Mouse (Mus musculus): ENCODE results near the gene Cyb5r3.

The Cyb5r3 gene

DNA sequence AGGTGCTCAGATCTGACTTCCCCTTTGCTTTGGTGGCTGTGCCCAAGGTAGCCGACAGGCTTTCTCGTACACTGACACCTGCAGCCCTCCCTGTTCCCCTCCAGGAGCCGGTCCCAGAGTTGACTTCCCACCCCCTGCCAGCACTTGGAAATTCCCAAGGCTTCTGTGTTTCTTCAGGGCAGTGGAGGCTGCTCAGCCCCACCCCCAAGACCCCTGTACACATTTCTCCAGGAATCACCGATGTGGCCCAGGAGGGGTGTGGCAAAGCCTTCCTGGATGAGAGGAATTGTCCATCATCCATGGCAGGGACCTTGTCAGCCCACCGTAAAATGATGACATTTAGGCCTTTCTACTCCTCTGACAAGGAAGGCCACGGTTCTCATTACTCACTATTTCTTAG, 61.1 kb downstream of the Cyb5r3 start:
- in situ Hi-C loops (cut with MboI, MseI): loop anchor here (25.0 kb wide), 1 partner anchor 1699 kb away; the partner anchor contains the start of genes Dnajb7, St13 and Xpnpep3

DNA sequence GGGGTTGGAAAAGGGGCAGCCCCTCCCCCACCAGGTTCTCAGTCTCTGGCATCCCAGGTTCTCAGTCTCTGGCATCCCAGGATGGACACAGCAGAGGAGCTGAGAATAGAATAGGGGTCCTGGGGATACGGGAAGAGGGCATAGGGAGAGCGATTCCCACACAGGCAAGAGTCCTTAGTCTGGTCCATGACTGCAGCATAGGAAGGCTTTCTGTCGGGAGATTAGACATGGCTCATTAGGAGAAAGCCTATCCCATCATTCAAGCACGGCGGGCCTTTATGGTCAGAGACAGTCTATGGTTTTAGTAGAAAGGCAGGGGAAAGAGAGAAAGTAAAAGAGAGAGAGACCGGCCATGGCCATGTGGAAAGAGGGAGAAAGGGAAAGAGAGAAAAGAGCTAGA, 64.6 kb downstream of the Cyb5r3 start:
- in situ Hi-C loops (cut with MboI, MseI): loop anchor here (25.0 kb wide), 1 partner anchor 1696 kb away; the partner anchor contains the start of genes Dnajb7, St13 and Xpnpep3

DNA sequence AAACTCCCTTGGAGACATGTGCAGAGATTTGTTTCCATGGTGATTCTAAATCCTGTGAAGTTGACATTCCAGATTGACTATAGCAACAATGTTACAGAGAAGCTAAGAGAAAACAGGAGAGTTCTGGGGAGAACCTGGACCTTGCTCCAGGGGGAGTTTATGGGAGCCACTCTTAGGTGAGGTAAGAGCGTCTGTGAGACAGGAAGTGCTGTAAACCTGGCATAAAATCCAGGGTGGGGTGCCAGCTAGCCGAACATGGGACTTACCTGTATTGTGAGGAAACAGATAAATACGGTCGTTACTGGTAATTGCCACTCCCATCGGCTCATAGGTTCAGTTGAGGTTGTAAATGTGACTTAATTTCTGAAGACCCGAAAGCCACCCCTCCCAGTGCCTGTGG, 66.0 kb downstream of the Cyb5r3 start:
- in situ Hi-C loops (cut with MboI, MseI): loop anchor here (25.0 kb wide), 1 partner anchor 1694 kb away; the partner anchor contains the start of genes Dnajb7, St13 and Xpnpep3

All from T-helper 2 cell (primary cell).